Mouse (Mus musculus) heart, adult 2 months (tissue): ENCODE data around the gene Hypm. TPM values are rescaled to one million over a fixed set of nuclear protein-coding genes. Genes with fewer than 3 reads are reported as not detected.

Source experiments
- DNase-seq, 2 experiments: peaks; one replicate each; pipeline ENCODE4 v3.0.0; 2021
- H3K27ac ChIP-seq: fragments of 200-600 bp; 2 replicates; pipeline ENCODE4 v1.8.1; 2022
- H3K27me3 ChIP-seq: fragments of 200-500 bp; 2 replicates; pipeline ENCODE4 v1.6.1; 2012; ENCODE audit warnings: mild to moderate bottlenecking, low read length, inconsistent platforms, mixed read lengths; ENCODE audit not compliant: control insufficient read depth, insufficient read depth
- H3K36me3 ChIP-seq: fragments of 200-500 bp; 2 replicates; pipeline ENCODE4 v1.6.1; 2012; ENCODE audit warnings: low read length, inconsistent platforms; ENCODE audit not compliant: control insufficient read depth, insufficient read depth
- H3K4me1 ChIP-seq: fragments of 200-500 bp; 2 replicates; pipeline ENCODE4 v1.6.1; 2011; ENCODE audit warnings: low read length; ENCODE audit not compliant: control insufficient read depth, insufficient read depth
- H3K4me3 ChIP-seq: fragments of 200-600 bp; 2 replicates; pipeline ENCODE4 v1.8.1; 2022
- H3K79me2 ChIP-seq: fragments of 200-500 bp; replicated peaks from 2 replicates; pipeline ENCODE4 v1.6.1; 2012; ENCODE audit warnings: mild to moderate bottlenecking, inconsistent platforms, low read length, moderate library complexity, mixed read lengths; ENCODE audit not compliant: control insufficient read depth, insufficient read depth
- H3K9ac ChIP-seq: fragments of 200-500 bp; 2 replicates; pipeline ENCODE4 v1.6.1; 2012; ENCODE audit warnings: low read depth, mild to moderate bottlenecking, control low read depth, inconsistent platforms, low read length, mixed read lengths
- CTCF ChIP-seq: fragments of 200-600 bp; IDR thresholded peaks from 2 replicates; pipeline ENCODE4 v1.8.1; 2022; ENCODE audit warnings: antibody characterized with exemption, mild to moderate bottlenecking, moderate library complexity
- EP300 ChIP-seq: fragments of 200-500 bp; IDR thresholded peaks from 2 replicates; pipeline ENCODE4 v1.6.1; 2011; ENCODE audit warnings: low read depth, low read length, control low read depth; ENCODE audit not compliant: insufficient read depth
- POLR2A ChIP-seq: fragments of 200-500 bp; IDR thresholded peaks from 2 replicates; pipeline ENCODE4 v1.6.1; 2011; ENCODE audit warnings: mild to moderate bottlenecking, low read depth, low read length, control low read depth; ENCODE audit not compliant: insufficient read depth
- WGBS: fragments of 180-500 bp; shearing (Covaris S2); methylation state at CpG from one replicate; pipeline ENCODE4 v1.1.7; 2018; 5-methylcytosine and 5-hydroxymethylcytosine counted together
- intact Hi-C: fragments of 180-260 bp; cut with DNase I; formaldehyde crosslinking; loops from one replicate; pipeline ENCODE4 v1.15.1; 2025
- long read RNA-seq: library from polyadenylated mRNA; stranded (forward); transcript quantifications from one replicate; pipeline ENCODE4 v2.0.0, GENCODE M21; 2021
- polyA plus RNA-seq: library from polyadenylated mRNA; depleted of rRNA; stranded (reverse); fragments of >200 nt; gene quantifications from 2 replicates; pipeline ENCODE4 v1.2.3, GENCODE M21; 2012; rRNA removed
- total RNA-seq, 2 experiments: library from RNA; stranded (reverse); gene quantifications; 2 replicates each; pipeline ENCODE4 v1.2.3; 2021

Gene Hypm
- total RNA-seq (not detected), polyA plus RNA-seq (not detected in 2 replicates)
- long read RNA-seq = 0 reads

GRCm38 (mm10) chrX:9846628-9847027, at the start of gene Hypm:
TSS of gene Hypm (plus strand) at chrX:9846928.
- no peak for DNase-seq
- WGBS = 64% methylated on average over 3 of the region's 3 CpGs

GRCm38 (mm10) chrX:9810101-9810500, 36.6 kb upstream of the Hypm start:
- 63% methylated on average over 1 of the region's 1 CpGs for WGBS
- no peak overlapping the region for H3K9ac ChIP-seq
- no peaks in the 10 kb centered on the region for H3K27me3 ChIP-seq
- intact Hi-C loops = no loop called here
- TF ChIP-seq EP300 (no peak), POLR2A (no peak), CTCF (no peak)
- no peaks in the 10 kb centered on the region for H3K79me2 ChIP-seq
- no peaks in the 10 kb centered on the region for H3K36me3 ChIP-seq
- H3K4me3 ChIP-seq = no peak overlapping the region
- DNase-seq = no peak
- no peak overlapping the region for H3K27ac ChIP-seq
- H3K4me1 ChIP-seq = no peaks in the 10 kb centered on the region

More at GRCm38 (mm10) chrX:9846628-9847027, at the start of gene Hypm:
- Histone ChIP-seq H3K4me1 (no peaks in the 10 kb centered on the region), H3K36me3 (no peaks in the 10 kb centered on the region), H3K27ac (no peak within 1 kb of the TSS), H3K27me3 (no peaks in the 10 kb centered on the region), H3K4me3 (no peak within 1 kb of the TSS), H3K9ac (no peak within 1 kb of the TSS), H3K79me2 (no peaks in the 10 kb centered on the region)
- intact Hi-C loops = no loop called here
- TF ChIP-seq CTCF (no peak), POLR2A (no peak), EP300 (no peak)

DNA sequence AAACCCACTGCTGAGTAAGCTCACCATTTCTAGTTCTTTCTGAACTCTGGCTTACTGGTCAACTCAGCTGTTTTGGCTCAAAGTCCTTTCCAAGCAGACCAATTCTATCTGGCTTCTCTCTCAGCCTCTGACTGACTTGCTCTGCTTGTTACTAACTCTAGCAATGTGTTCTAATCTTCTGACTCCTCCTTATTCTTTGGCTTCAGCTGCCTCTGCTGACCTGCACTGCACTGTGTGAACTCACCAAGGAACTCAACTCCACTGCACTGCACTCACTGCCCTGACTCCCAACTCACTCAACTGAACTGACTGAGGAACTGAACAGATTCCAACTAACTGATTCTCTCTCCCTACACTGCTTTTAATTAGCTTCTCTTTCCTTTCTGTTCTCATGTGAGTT, 34.3 kb upstream of the Hypm start:
- no peaks in the 10 kb centered on the region for H3K79me2 ChIP-seq
- H3K9ac ChIP-seq = no peak overlapping the region
- no peak overlapping the region for H3K27ac ChIP-seq
- no peak overlapping the region for H3K4me3 ChIP-seq
- intact Hi-C loops = no loop called here
- H3K27me3 ChIP-seq = no peaks in the 10 kb centered on the region
- no peaks in the 10 kb centered on the region for H3K4me1 ChIP-seq
- TF ChIP-seq POLR2A (no peak), EP300 (no peak), CTCF (no peak)
- H3K36me3 ChIP-seq = no peaks in the 10 kb centered on the region
- DNase-seq = no peak

- Histone ChIP-seq H3K9ac (no peak overlapping the region), H3K36me3 (no peaks in the 10 kb centered on the region), H3K27ac (no peak overlapping the region), H3K79me2 (no peaks in the 10 kb centered on the region), H3K27me3 (no peaks in the 10 kb centered on the region), H3K4me1 (no peaks in the 10 kb centered on the region), H3K4me3 (no peak overlapping the region)
- no peak for TF ChIP-seq CTCF
- TF ChIP-seq POLR2A = no peak
- TF ChIP-seq EP300 = no peak
- 63% methylated on average over 2 of the region's 2 CpGs for WGBS
- intact Hi-C loops = no loop called here
- no peak for DNase-seq
Observed at GRCm38 (mm10) chrX:9834779-9835178, 11.9 kb upstream of the Hypm start.

- TF ChIP-seq CTCF = no peak
- no peak for TF ChIP-seq EP300
- no peak for TF ChIP-seq POLR2A
- Histone ChIP-seq H3K27me3 (no peaks in the 10 kb centered on the region), H3K4me1 (no peaks in the 10 kb centered on the region), H3K9ac (no peak within 1 kb of the TSS), H3K79me2 (no peaks in the 10 kb centered on the region), H3K27ac (no peak within 1 kb of the TSS), H3K4me3 (no peak within 1 kb of the TSS), H3K36me3 (no peaks in the 10 kb centered on the region)
- DNase-seq = no peak
- 35% methylated on average over 1 of the region's 1 CpGs for WGBS
- intact Hi-C loops = no loop called here
Observed at GRCm38 (mm10) chrX:9849403-9849802, 2.7 kb downstream of the Hypm start, which contains the start of gene H2al3. TSS of gene H2al3 (plus strand) at chrX:9849703.

GRCm38 (mm10) chrX:9861859-9862258, 15.1 kb downstream of the Hypm start:
- no peak overlapping the region for H3K4me3 ChIP-seq
- no peak for DNase-seq
- H3K36me3 ChIP-seq = no peaks in the 10 kb centered on the region
- no peaks in the 10 kb centered on the region for H3K27me3 ChIP-seq
- 81% methylated on average over 2 of the region's 2 CpGs for WGBS
- no peak overlapping the region for H3K9ac ChIP-seq
- no peak for TF ChIP-seq CTCF
- TF ChIP-seq EP300 = no peak
- no peak for TF ChIP-seq POLR2A
- H3K27ac ChIP-seq = no peak overlapping the region
- H3K4me1 ChIP-seq = no peaks in the 10 kb centered on the region
- intact Hi-C loops = no loop called here
- H3K79me2 ChIP-seq = no peaks in the 10 kb centered on the region
